Mouse (Mus musculus) hindbrain, embryonic 11.5 days (tissue): ENCODE measurements around the gene Grwd1. TPM values are rescaled to one million over a fixed set of nuclear protein-coding genes. Genes with fewer than 3 reads are reported as not detected.

Experiments used
- ATAC-seq: fragments of 200-750 bp; cut with Nextera tagmentation; 2 replicates; pipeline ENCODE4 v1.8.0; 2017; ENCODE audit warnings: mild to moderate bottlenecking, moderate TSS enrichment, moderate library complexity; ENCODE audit not compliant: low FRiP score
- DNase-seq: peaks from one replicate; pipeline ENCODE4 v3.0.0-alpha.2; 2015; ENCODE audit warnings: low spot score
- H3K27ac ChIP-seq: fragments of 300-500 bp; sonication (generic); 2 replicates; pipeline ENCODE4 v1.5.1; 2014; ENCODE audit warnings: mild to moderate bottlenecking, low read depth, low read length
- H3K27me3 ChIP-seq: fragments of 300-500 bp; sonication (generic); 2 replicates; pipeline ENCODE4 v1.6.1; 2014; ENCODE audit warnings: mild to moderate bottlenecking, low read length, moderate library complexity, mixed read lengths; ENCODE audit not compliant: control insufficient read depth, insufficient read depth
- H3K36me3 ChIP-seq: fragments of 300-500 bp; sonication (generic); 2 replicates; pipeline ENCODE4 v1.6.1; 2014; ENCODE audit warnings: mild to moderate bottlenecking, low read length, moderate library complexity, mixed read lengths; ENCODE audit not compliant: control insufficient read depth, insufficient read depth
- H3K4me1 ChIP-seq: fragments of 300-500 bp; sonication (generic); replicated peaks from 2 replicates; pipeline ENCODE4 v1.6.1; 2014; ENCODE audit warnings: low read length, mixed read lengths; ENCODE audit not compliant: control insufficient read depth, insufficient read depth
- H3K4me2 ChIP-seq: fragments of 300-500 bp; sonication (generic); replicated peaks from 2 replicates; pipeline ENCODE4 v1.6.1; 2014; ENCODE audit warnings: mild to moderate bottlenecking, low read depth, low read length
- H3K4me3 ChIP-seq: fragments of 300-500 bp; sonication (generic); 2 replicates; pipeline ENCODE4 v1.5.1; 2014; ENCODE audit warnings: low read depth, low read length
- H3K9ac ChIP-seq: fragments of 300-500 bp; sonication (generic); 2 replicates; pipeline ENCODE4 v1.6.1; 2014; ENCODE audit warnings: low read depth, low read length
- H3K9me3 ChIP-seq: fragments of 300-500 bp; sonication (generic); 2 replicates; pipeline ENCODE4 v1.6.1; 2016; ENCODE audit warnings: low read length; ENCODE audit not compliant: control insufficient read depth
- WGBS: fragments of 180-500 bp; shearing (Covaris S2); extraction: QIAGEN DNeasy Blood & Tissue Kit; methylation state at CpG from one replicate; pipeline ENCODE4 v1.1.7; 2014; 5-methylcytosine and 5-hydroxymethylcytosine counted together
- polyA plus RNA-seq: library from polyadenylated mRNA; unstranded; fragments of >200 nt; fragmentation: Nextera tagmentation; extraction: Ambion mirVana; gene quantifications from 2 replicates; pipeline ENCODE4 v1.2.1, GENCODE M21; 2014

Gene Grwd1
- polyA plus RNA-seq, 1 experiment from 2014 or later = 56.7 TPM

- H3K9ac ChIP-seq = no peak overlapping the region
- H3K4me2 ChIP-seq = no peak overlapping the region
- H3K36me3 ChIP-seq = no peaks in the 10 kb centered on the region
- WGBS = 69% methylated on average over 3 of the region's 3 CpGs
- no peak for DNase-seq
- no peak overlapping the region for H3K4me3 ChIP-seq
- no peaks in the 10 kb centered on the region for H3K4me1 ChIP-seq
- no peak overlapping the region for H3K27ac ChIP-seq
- no peak for ATAC-seq
- 0 out of 2 replicates have a peak, but pooled peaks cover 2% of the 10 kb centered on the region for H3K27me3 ChIP-seq
- no peaks in the 10 kb centered on the region for H3K9me3 ChIP-seq
These were observed 19.9 kb upstream of the Grwd1 start for GRCm38 (mm10) chr7:45850661-45851060.

GRCm38 (mm10) chr7:45848447-45849027 is 17.8 kb upstream of the Grwd1 start:
- Histone ChIP-seq H3K27me3 (no peaks in the 10 kb centered on the region), H3K36me3 (no peaks in the 10 kb centered on the region), H3K4me3 (no peak overlapping the region), H3K4me2 (no peak overlapping the region), H3K9me3 (no peaks in the 10 kb centered on the region), H3K27ac (no peak overlapping the region; the same call in 1 of the 2 replicates), H3K4me1 (no peaks in the 10 kb centered on the region), H3K9ac (no peak overlapping the region)
- WGBS = 9% methylated on average over 6 of the region's 6 CpGs
- DNase-seq (no peak), ATAC-seq (no peak)

GRCm38 (mm10) chr7:45842950-45843744 is 12.4 kb upstream of the Grwd1 start:
- Histone ChIP-seq H3K4me2 (no peak overlapping the region), H3K9me3 (no peaks in the 10 kb centered on the region), H3K27ac (no peak overlapping the region), H3K4me3 (no peak overlapping the region), H3K36me3 (no peaks in the 10 kb centered on the region), H3K27me3 (no peaks in the 10 kb centered on the region), H3K9ac (no peak overlapping the region), H3K4me1 (no peaks in the 10 kb centered on the region)
- no peak for ATAC-seq
- DNase-seq = no peak
- 88% methylated on average over 10 of the region's 10 CpGs for WGBS

- peak overlapping the region; percentile 39 for H3K4me2 ChIP-seq
- no peaks in the 10 kb centered on the region for H3K9me3 ChIP-seq
- H3K27ac ChIP-seq = no peak overlapping the region
- ATAC-seq (no peak), DNase-seq (peak; percentile 39)
- WGBS = 1% methylated on average over 13 of the region's 31 CpGs
- peaks cover 11% of the 10 kb centered on the region for H3K4me1 ChIP-seq
- H3K36me3 ChIP-seq = no peaks in the 10 kb centered on the region
- H3K4me3 ChIP-seq = peak overlapping the region; percentile 27
- peak overlapping the region; percentile 31; the same call in 1 of the 2 replicates for H3K9ac ChIP-seq
- H3K27me3 ChIP-seq = peaks cover 51% of the 10 kb centered on the region
These were observed 3.2 kb upstream of the Grwd1 start for GRCm38 (mm10) chr7:45833924-45834323.

- Histone ChIP-seq H3K4me1 (peaks cover 11% of the 10 kb centered on the region), H3K9ac (no peak overlapping the region), H3K4me2 (peak overlapping the region; percentile 39), H3K27me3 (peaks cover 51% of the 10 kb centered on the region), H3K36me3 (no peaks in the 10 kb centered on the region), H3K27ac (no peak overlapping the region), H3K4me3 (peak overlapping the region; percentile 27), H3K9me3 (no peaks in the 10 kb centered on the region)
- ATAC-seq (no peak), DNase-seq (peak; percentile 37)
- 6% methylated on average over 18 of the region's 86 CpGs for WGBS
These were observed 2.5 kb upstream of the Grwd1 start for GRCm38 (mm10) chr7:45833148-45833790.

- H3K9me3 ChIP-seq = no peaks in the 10 kb centered on the region
- no peak overlapping the region; the same call in 1 of the 2 replicates for H3K4me2 ChIP-seq
- H3K27ac ChIP-seq = no peak overlapping the region
- H3K36me3 ChIP-seq = no peaks in the 10 kb centered on the region; the same call in 1 of the 2 replicates
- WGBS = 9% methylated on average over 29 of the region's 30 CpGs
- DNase-seq = peak; percentile 16
- H3K4me3 ChIP-seq = peak overlapping the region; percentile 27; the same call in 1 of the 2 replicates
- H3K4me1 ChIP-seq = peaks cover 11% of the 10 kb centered on the region
- no peak overlapping the region for H3K9ac ChIP-seq
- no peak for ATAC-seq
- H3K27me3 ChIP-seq = peaks cover 48% of the 10 kb centered on the region
These were observed 1.7 kb upstream of the Grwd1 start for GRCm38 (mm10) chr7:45832428-45832827.

GRCm38 (mm10) chr7:45831128-45831525 is 383 bp upstream of the Grwd1 start:
- ATAC-seq = peak; percentile 56; the same call in 1 of the 2 replicates

GRCm38 (mm10) chr7:45826631-45827030 is 4.1 kb downstream of the Grwd1 start:
- ATAC-seq = no peak
- H3K4me1 ChIP-seq = peaks cover 7% of the 10 kb centered on the region; the same call in 1 of the 2 replicates
- no peak overlapping the region for H3K4me2 ChIP-seq
- no peaks in the 10 kb centered on the region for H3K9me3 ChIP-seq
- H3K4me3 ChIP-seq = no peak overlapping the region
- H3K27me3 ChIP-seq = peaks cover 5% of the 10 kb centered on the region
- H3K27ac ChIP-seq = no peak overlapping the region
- H3K9ac ChIP-seq = no peak overlapping the region
- no peak for DNase-seq
- WGBS = 85% methylated on average over 7 of the region's 7 CpGs
- peaks cover 7% of the 10 kb centered on the region; the same call in 1 of the 2 replicates for H3K36me3 ChIP-seq

More at GRCm38 (mm10) chr7:45831128-45831525, 383 bp upstream of the Grwd1 start:
- WGBS = 25% methylated on average over 5 of the region's 5 CpGs
- H3K27ac ChIP-seq = no peak overlapping the region
- peak overlapping the region; percentile 84 for H3K4me2 ChIP-seq
- H3K4me1 ChIP-seq = peaks cover 11% of the 10 kb centered on the region
- no peak for DNase-seq
- H3K4me3 ChIP-seq = peak overlapping the region; percentile 89
- peaks cover 4% of the 10 kb centered on the region; the same call in 1 of the 2 replicates for H3K36me3 ChIP-seq
- peaks cover 45% of the 10 kb centered on the region for H3K27me3 ChIP-seq
- peak overlapping the region; percentile 77 for H3K9ac ChIP-seq
- no peaks in the 10 kb centered on the region for H3K9me3 ChIP-seq
